Mouse (Mus musculus): ENCODE results near the gene Vmn2r82. TPM values are rescaled to one million over a fixed set of nuclear protein-coding genes. Genes with fewer than 3 reads are reported as not detected.
A peak's percentile ranks its signal among the peaks of the same experiment; 100 is the strongest.
"Not testable (repeated sequence)": the region's sequence is repeated elsewhere in the genome, so short reads cannot be mapped to it uniquely, and the experiment has no call there.

Gene Vmn2r82
- polyA plus RNA-seq (2015; fragmentation: Nextera tagmentation; extraction: Ambion mirVana): not detected in 2 replicates

DNA sequence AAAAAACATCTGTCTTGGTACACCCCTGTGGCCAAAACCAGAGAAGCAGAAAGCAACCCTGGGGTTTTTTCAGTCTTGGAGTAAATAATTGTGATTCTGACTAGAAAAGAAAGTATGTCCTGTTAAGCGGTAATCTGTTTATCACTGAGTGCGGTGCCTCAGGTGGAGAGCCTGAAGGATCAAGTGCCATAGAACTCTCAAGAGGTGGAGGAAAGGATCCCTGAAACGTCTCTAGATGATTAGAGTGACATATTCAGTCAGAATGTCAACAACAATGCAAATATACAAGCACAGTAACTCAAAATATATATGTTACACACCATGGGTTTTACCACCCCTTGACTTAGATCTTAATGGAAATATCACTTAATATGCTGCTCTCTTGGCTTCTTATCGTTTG lies at the start of gene Vmn2r82:
Vmn2r82 (plus strand) TSS at position 301 of the 400 bp plus-strand sequence.
- H3K27ac ChIP-seq: not testable (repeated sequence)

DNA sequence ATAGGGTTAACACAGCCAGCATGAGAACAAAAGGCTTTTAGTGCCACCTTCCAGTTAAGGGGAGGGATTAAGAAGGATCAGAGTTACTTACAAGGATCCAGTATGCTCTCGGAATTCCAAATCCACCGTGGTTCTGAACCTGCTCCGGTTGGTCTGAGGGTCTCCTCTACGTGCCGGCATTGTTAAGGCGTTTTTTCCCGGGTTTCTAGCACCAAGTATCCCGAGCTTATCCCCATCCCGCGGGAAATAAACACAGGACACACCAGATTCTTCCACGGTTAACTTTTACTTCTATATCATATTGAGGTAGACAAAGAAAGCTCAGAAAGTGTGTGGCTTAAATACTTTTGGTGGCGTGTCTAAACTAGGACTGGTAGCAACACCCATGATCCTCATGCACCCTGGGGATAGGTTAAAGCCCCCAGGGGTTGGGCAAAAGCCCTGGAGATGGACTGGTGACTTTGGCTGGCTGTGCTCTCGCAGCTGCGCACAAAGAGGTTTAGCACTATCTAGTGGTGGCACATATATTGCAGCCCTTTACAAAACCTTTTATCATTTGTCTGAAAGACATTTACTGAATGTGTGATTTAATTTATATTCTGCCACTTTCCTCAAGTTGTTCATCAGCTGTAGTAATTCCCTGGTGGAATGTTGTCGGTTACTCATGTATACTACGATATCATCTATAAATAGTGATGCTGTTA lies 34.1 kb upstream of the Vmn2r82 start:
- 0 out of 2 replicates have a peak, but pooled peaks have one; percentile 40 for ATAC-seq (replicated peaks; ENCODE audit: low FRiP score, low read depth)
- WGBS: 2% methylated on average over 16 of the region's 16 CpGs
- peak; percentile 28 for DNase-seq (ENCODE audit: low spot score)

More for the DNA sequence above, at the start of gene Vmn2r82:
- not testable (repeated sequence) for H3K27me3 ChIP-seq (ENCODE audit: insufficient read depth, low read length); H3K9ac ChIP-seq (ENCODE audit: low read depth, low read length); H3K4me3 ChIP-seq (replicated peaks; ENCODE audit: low read depth, low read length); H3K9me3 ChIP-seq (replicated peaks; ENCODE audit: low read length); DNase-seq (ENCODE audit: low spot score); ATAC-seq (replicated peaks; ENCODE audit: low FRiP score, low read depth); H3K36me3 ChIP-seq (ENCODE audit: insufficient read depth, low read length); H3K4me1 ChIP-seq (replicated peaks; ENCODE audit: insufficient read depth, low read length); H3K4me2 ChIP-seq (ENCODE audit: low read length)
- whole genome bisulfite sequencing: 78% methylated on average over 4 of the region's 4 CpGs

DNA sequence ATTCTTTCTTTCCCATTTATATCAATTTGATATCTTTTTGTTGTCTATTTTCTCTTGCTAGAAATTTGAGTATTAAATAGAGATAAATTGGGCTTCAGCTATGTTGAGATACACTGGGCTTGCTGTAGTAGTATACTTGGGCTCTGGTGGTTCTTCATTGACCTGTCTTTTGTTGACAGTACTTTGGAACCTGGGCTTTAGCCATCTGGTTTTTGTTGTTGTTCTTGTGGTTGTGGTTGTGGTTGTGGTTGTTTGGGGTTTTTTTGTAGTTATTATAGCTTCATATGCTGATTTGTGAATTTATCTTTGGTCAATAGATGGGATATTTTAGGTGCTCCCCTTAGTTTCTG lies 33.6 kb upstream of the Vmn2r82 start:
- no peak overlapping the region for H3K4me2 ChIP-seq (ENCODE audit: low read length)
- H3K27ac ChIP-seq: no peak overlapping the region
- no peak overlapping the region for H3K9ac ChIP-seq (ENCODE audit: low read depth, low read length)
- ATAC-seq (replicated peaks; ENCODE audit: low FRiP score, low read depth) (no peak), DNase-seq (ENCODE audit: low spot score) (no peak)
- TF ChIP-seq CTCF (IDR thresholded peaks at IDR 0.05; ENCODE audit: low read depth): no peak
- H3K9me3 ChIP-seq (replicated peaks; ENCODE audit: low read length): no peaks in the 10 kb centered on the region
- H3K4me1 ChIP-seq (replicated peaks; ENCODE audit: insufficient read depth, low read length): no peaks in the 10 kb centered on the region
- H3K27me3 ChIP-seq (ENCODE audit: insufficient read depth, low read length): no peaks in the 10 kb centered on the region
- no peak overlapping the region for H3K4me3 ChIP-seq (replicated peaks; ENCODE audit: low read depth, low read length)
- H3K36me3 ChIP-seq (ENCODE audit: insufficient read depth, low read length): no peaks in the 10 kb centered on the region

More for the DNA sequence above, 34.1 kb upstream of the Vmn2r82 start:
- peak; percentile 60 for TF ChIP-seq CTCF (IDR thresholded peaks at IDR 0.05; ENCODE audit: low read depth)
- not testable (repeated sequence) for H3K4me1 ChIP-seq (replicated peaks; ENCODE audit: insufficient read depth, low read length); H3K9ac ChIP-seq (ENCODE audit: low read depth, low read length); H3K27me3 ChIP-seq (ENCODE audit: insufficient read depth, low read length); H3K9me3 ChIP-seq (replicated peaks; ENCODE audit: low read length); H3K36me3 ChIP-seq (ENCODE audit: insufficient read depth, low read length)
- Histone ChIP-seq H3K4me3 (replicated peaks; ENCODE audit: low read depth, low read length) (peak overlapping the region; percentile 26; the same call in 1 of the 2 replicates), H3K27ac (0 out of 2 replicates have a peak overlapping the region, but pooled peaks have one; percentile 31), H3K4me2 (ENCODE audit: low read length) (peak overlapping the region; percentile 43)

DNA sequence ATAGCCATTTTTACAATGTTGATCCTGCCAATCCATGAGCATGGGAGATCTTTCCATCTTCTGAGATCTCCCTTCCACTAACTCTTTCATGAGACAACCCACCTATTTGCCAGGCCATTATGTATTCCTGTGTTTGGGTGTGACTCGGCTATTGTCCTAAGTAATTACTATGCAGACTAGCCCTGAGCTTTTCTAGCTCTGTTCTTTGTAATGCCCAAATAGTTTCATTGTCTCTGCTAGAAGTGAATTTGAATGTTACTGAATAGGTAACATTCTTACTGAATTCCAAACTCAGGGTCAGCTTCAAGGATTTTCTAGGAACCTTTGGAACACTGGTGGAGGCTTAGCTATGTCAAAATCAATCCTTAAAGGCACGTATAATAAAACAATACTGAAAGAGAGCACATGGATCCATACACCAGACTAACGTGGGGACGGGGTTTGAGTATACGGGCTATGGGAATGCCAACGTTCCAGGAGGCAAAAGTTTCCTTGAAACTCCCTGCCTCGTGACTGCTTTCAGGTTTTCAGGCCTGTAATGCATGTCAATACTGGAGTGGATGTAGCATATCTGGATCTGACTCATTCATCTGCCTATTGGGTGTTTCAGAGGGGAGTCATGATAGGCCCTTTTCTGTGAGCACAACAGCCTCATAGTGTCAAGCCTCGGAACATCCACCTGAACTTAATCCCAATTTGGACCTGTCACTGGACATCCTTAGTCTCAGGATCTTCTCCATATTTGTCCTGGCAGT lies 43.8 kb downstream of the Vmn2r82 start:
- not testable (repeated sequence) for H3K4me1 ChIP-seq (replicated peaks; ENCODE audit: insufficient read depth, low read length); H3K36me3 ChIP-seq (ENCODE audit: insufficient read depth, low read length); DNase-seq (ENCODE audit: low spot score); H3K4me3 ChIP-seq (replicated peaks; ENCODE audit: low read depth, low read length); H3K9me3 ChIP-seq (replicated peaks; ENCODE audit: low read length); H3K27ac ChIP-seq; H3K9ac ChIP-seq (ENCODE audit: low read depth, low read length); ATAC-seq (replicated peaks; ENCODE audit: low FRiP score, low read depth); H3K4me2 ChIP-seq (ENCODE audit: low read length); H3K27me3 ChIP-seq (ENCODE audit: insufficient read depth, low read length)
- 82% methylated on average over 8 of the region's 8 CpGs for WGBS

DNA sequence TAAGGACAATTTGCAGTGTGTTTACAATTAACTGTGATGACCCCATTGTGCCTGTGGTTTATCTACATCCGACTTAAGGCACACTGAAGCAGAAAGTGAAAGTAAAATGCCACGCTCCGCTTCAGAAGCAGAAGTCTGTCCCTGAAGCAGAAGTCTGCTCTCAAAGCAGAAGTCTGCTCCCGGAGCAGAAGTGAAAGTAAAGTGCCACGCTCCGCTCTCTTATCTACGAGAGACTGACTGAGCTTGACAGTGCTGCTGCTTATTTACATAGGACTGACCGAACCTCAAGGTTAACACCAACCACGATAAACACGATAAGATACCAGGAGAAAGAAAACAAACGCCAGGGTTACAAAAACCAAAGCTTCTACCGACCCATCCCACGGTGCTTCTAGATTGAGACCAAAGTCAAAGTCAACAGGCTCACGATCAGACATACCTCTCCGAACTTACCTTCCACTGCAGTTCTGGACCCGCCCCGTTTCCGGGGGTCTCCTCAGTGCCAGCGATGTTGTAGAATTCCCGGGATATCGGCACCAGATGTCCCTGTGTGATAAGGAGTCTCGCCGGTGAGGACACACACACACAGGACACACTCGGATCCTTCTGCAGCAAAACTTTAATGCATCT lies 60.9 kb downstream of the Vmn2r82 start:
- Histone ChIP-seq H3K9me3 (replicated peaks; ENCODE audit: low read length) (no peaks in the 10 kb centered on the region), H3K27ac (no peak overlapping the region), H3K27me3 (ENCODE audit: insufficient read depth, low read length) (no peaks in the 10 kb centered on the region), H3K9ac (ENCODE audit: low read depth, low read length) (no peak overlapping the region), H3K4me1 (replicated peaks; ENCODE audit: insufficient read depth, low read length) (no peaks in the 10 kb centered on the region), H3K4me2 (ENCODE audit: low read length) (no peak overlapping the region), H3K4me3 (replicated peaks; ENCODE audit: low read depth, low read length) (no peak overlapping the region), H3K36me3 (ENCODE audit: insufficient read depth, low read length) (no peaks in the 10 kb centered on the region)
- ATAC-seq (replicated peaks; ENCODE audit: low FRiP score, low read depth): no peak
- no peak for TF ChIP-seq CTCF (IDR thresholded peaks at IDR 0.05; ENCODE audit: low read depth)
- DNase-seq (ENCODE audit: low spot score): no peak
- 93% methylated on average over 24 of the region's 24 CpGs for WGBS

DNA sequence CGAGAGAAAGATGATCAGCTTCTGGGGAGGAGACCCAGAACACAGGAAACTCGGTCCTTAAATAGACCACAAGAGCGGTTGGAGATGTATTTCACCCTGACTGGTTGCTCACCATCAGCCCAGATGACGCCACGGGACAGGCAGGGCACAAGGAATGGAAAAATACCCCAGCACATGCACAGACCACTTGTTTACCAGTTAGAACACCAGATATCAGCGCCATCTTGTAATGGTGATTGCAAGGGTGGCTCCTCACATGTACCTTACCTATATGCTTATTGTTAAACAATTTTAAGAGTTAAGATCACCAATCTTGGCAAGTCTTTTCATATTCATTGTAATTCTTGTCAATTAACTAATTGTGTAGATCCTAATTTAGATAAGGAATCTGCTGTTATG lies 61.5 kb downstream of the Vmn2r82 start:
- not testable (repeated sequence) for H3K9me3 ChIP-seq (replicated peaks; ENCODE audit: low read length); H3K4me1 ChIP-seq (replicated peaks; ENCODE audit: insufficient read depth, low read length); H3K27ac ChIP-seq; H3K9ac ChIP-seq (ENCODE audit: low read depth, low read length); H3K4me2 ChIP-seq (ENCODE audit: low read length); H3K36me3 ChIP-seq (ENCODE audit: insufficient read depth, low read length); DNase-seq (ENCODE audit: low spot score); H3K27me3 ChIP-seq (ENCODE audit: insufficient read depth, low read length); H3K4me3 ChIP-seq (replicated peaks; ENCODE audit: low read depth, low read length); ATAC-seq (replicated peaks; ENCODE audit: low FRiP score, low read depth)
- 87% methylated on average over 5 of the region's 6 CpGs for WGBS

DNA sequence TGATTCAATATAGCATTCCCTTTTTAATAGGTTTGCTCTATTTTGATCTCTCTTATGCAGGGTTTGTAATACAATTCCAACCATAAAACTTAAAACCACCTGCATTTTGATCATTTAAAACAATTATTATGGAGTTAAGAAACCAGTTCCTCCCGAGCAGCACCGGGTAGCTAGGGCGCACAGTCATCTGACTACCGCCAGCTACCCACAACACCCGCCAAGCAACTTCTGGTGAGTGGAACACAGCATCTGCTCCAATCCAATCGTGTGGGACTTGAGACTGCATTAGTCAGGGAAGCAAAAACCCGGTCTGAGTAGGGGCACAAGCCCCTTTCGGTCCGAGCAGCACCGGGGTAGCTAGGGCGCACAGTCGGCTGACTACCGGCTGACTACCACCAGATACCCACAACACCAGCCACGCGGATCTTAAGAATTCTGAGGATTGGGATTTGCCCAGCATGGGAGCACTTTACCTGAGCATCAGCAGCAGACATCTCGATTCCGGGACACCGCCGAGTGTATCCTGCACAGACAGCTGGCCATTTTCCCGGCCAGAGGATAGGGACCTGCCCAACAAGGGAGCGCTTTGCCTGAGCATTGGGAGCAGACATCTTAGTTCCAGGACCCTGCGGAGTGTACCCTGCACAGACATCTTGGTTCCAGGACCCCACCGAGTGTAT lies 79.0 kb downstream of the Vmn2r82 start:
- DNase-seq (ENCODE audit: low spot score); H3K4me2 ChIP-seq (ENCODE audit: low read length); H3K27me3 ChIP-seq (ENCODE audit: insufficient read depth, low read length); H3K4me1 ChIP-seq (replicated peaks; ENCODE audit: insufficient read depth, low read length); H3K27ac ChIP-seq; H3K9me3 ChIP-seq (replicated peaks; ENCODE audit: low read length); H3K9ac ChIP-seq (ENCODE audit: low read depth, low read length); H3K36me3 ChIP-seq (ENCODE audit: insufficient read depth, low read length); H3K4me3 ChIP-seq (replicated peaks; ENCODE audit: low read depth, low read length); ATAC-seq (replicated peaks; ENCODE audit: low FRiP score, low read depth): not testable (repeated sequence)
- WGBS: 88% methylated on average over 23 of the region's 23 CpGs

All from kidney, postnatal 0 days (tissue).